Mouse (Mus musculus): ENCODE results near the gene Gnaz.

Gene Gnaz

GRCm38 (mm10) chr10:74969266-74969665, 2.3 kb downstream of the Gnaz start:
- no peak for DNase-seq (ENCODE audit: low spot score)

DNA sequence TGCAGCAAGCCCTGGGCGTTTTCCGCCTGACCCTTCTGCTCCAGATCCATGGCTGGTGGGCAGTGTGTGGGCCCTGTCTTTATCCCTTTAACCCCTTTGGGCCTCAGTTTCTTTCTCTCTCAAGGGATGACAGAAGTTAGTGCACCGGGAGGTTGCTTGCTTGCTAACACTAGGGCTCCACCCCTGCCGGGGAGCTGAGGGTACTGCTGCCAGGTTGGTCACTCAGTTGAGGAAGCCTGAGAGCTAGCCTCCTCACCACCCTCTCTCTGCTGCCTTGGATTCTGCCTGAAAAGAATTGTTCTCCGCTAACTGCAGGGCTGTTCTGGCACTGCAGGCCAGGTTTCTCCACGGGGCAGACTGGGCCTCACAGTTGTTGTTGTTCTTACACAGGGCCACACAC, 6.0 kb downstream of the Gnaz start:
- no peak for DNase-seq (ENCODE audit: low spot score)

DNA sequence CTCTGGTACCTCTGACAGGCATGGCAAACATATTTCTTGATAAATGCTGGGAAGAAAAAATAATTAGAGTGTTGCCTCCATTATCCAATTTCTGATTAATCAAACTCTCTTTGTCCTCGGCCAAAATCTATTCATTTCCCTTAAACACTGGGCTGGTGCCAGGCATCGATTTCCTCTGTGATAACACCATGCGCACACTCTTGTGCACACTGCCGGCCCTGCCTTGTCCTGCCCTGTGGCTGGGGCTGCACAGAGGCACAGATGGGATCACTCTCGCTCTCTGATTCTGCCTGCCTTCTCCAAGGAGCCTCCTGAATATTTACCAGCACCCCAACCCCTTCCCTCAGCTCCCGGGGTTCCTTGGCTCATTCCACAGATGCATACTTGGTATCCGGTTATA, 8.6 kb downstream of the Gnaz start:
- no peak for DNase-seq (ENCODE audit: low spot score)

- DNase-seq (ENCODE audit: low spot score), result no peak
These were observed 9.5 kb downstream of the Gnaz start for GRCm38 (mm10) chr10:74976429-74976828.

GRCm38 (mm10) chr10:74978056-74978455, 11.1 kb downstream of the Gnaz start:
- DNase-seq (ENCODE audit: low spot score), result no peak

- DNase-seq (ENCODE audit: low spot score), result no peak
These were observed 14.2 kb downstream of the Gnaz start for GRCm38 (mm10) chr10:74981159-74981558.

DNA sequence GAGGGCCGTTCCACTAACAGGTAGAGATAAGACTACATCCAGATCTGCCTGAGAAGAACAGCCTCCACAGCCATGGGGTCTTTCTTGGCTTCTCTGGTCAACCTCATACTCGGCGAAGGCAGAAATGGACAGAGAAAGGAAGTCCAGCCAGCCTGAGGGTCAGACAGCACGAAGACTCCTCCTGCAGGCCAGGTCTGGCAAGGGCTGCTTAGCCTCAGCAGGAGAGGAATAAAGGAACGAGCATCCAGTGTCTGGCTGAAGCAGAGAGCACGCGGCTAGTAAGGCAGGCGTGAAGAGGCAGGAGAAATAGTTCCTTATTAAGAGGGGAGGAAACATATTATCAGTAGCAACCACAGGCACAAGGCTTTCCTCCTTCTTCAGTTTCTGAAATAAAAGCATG, 16.2 kb downstream of the Gnaz start:
- DNase-seq (ENCODE audit: low spot score), result no peak

- DNase-seq (ENCODE audit: low spot score), result no peak
These were observed 20.9 kb downstream of the Gnaz start for GRCm38 (mm10) chr10:74987698-74988470.

DNA sequence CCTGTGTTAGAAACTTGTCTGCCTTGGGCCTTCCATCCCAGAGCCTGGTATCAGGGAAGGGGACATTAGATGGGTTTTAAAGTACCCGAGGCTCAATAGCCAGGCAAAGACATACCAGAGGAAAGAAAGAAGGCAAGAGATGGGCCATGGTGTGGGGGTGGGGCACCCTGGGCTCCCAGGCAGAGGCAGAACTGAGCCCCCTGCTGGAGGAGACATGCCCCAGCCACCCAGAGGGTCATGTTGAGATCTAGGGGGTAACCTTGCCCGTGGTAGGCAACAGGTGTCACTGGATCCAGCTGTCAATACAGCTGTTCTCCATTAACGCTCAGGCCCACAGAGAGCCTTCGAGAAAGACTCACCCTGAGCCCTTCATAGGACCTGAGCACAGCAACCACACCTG, 22.8 kb downstream of the Gnaz start:
- DNase-seq (ENCODE audit: low spot score), result no peak

GRCm38 (mm10) chr10:74990584-74991322, 23.8 kb downstream of the Gnaz start:
- no peak for DNase-seq (ENCODE audit: low spot score)

- no peak for DNase-seq (ENCODE audit: low spot score)
These were observed 27.9 kb downstream of the Gnaz start for GRCm38 (mm10) chr10:74994863-74995262.

DNA sequence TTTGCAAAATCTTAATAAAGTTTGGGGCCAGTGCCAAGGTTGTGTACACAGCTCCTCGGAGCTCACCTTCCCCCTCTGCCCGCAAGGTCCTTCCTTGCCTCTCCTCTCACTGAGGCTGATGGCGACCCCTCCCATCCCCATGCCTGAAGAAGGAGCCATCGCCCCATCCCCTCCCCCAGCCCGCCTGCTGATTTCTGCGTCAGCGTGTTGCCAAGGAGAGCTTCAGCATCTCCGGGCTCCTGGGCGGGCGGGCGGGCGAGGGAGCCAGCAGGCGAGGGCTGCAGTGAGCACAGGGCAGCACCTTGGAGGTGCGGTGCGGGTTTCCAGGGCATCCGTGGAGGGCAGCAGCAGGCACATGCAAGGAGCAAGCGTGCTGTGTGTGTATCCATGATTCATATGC, 28.4 kb downstream of the Gnaz start:
- no peak for DNase-seq (ENCODE audit: low spot score)

- no peak for DNase-seq (ENCODE audit: low spot score)
These were observed 34.4 kb downstream of the Gnaz start for GRCm38 (mm10) chr10:75001391-75001790.

DNA sequence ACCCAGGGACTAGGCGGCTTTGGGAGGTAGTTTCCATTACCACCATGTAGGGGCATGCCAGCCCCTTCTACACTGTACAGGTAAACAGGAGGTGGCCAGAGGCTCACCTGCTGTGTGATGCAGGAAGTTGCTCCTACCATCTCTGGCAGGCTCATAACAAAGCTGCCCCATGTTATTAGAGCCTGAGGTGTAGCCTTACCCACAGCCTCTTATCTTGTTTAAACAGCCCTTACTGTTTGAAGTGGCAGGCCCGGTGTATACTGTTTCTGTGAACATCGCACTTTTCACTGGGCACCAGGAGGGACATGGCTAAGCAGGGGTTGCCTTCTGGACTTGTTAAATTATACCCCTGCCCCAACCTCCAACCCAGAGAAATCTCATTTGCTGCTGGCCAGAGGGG, 37.1 kb downstream of the Gnaz start:
- no peak for DNase-seq (ENCODE audit: low spot score)

- DNase-seq (ENCODE audit: low spot score), result no peak
These were observed 40.1 kb downstream of the Gnaz start for GRCm38 (mm10) chr10:75006889-75007662.

GRCm38 (mm10) chr10:75010704-75011103, 43.7 kb downstream of the Gnaz start:
- DNase-seq (ENCODE audit: low spot score), result no peak

GRCm38 (mm10) chr10:75015465-75015864, 48.5 kb downstream of the Gnaz start:
- no peak for DNase-seq (ENCODE audit: low spot score)

DNA sequence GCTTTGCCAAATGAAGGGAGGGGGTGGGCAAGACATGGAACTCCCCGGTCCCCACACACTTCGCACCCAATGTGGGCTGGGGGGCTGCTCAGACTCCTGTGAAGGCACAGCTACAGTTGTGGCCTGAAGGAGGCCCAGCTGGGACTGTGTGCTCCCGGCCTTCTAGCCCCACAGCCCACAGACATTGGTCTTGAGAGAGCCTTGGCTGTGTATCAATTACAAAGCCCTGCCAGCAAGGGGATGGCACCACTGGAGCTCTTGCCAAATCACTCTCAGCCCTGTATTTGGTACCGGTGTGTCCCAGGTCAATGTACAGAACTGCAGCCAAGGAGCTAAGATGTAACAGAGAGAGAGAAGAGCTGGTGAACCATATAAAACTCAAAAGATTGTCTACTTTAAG, 49.5 kb downstream of the Gnaz start:
- no peak for DNase-seq (ENCODE audit: low spot score)

DNA sequence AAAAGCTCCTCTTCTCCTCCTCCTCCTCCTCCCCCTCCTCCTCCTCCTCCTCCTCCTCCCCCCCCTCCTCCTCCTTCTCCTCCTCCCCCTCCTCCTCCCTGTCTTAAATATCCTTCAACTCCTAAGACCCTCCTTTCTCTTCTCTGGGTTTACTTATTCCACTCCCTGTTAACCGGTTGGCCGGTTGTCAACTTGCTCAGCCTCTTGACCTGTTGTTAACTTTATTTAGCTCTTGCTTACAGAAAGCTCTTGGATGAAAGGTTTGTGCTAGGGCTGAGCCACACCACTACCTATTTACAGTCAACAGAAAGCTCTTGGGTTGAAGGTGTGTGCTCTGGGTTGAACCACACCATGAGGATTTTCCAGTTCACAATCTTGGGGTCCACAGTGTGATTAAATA, 53.3 kb downstream of the Gnaz start:
- DNase-seq (ENCODE audit: low spot score), result no peak

GRCm38 (mm10) chr10:75021138-75021537, 54.2 kb downstream of the Gnaz start:
- peak; percentile 19 for DNase-seq (ENCODE audit: low spot score)

GRCm38 (mm10) chr10:75026491-75026890, 59.5 kb downstream of the Gnaz start:
- no peak for DNase-seq (ENCODE audit: low spot score)

GRCm38 (mm10) chr10:75028743-75029142, 61.8 kb downstream of the Gnaz start:
- DNase-seq (ENCODE audit: low spot score), result no peak

- DNase-seq (ENCODE audit: low spot score), result no peak
These were observed 62.7 kb downstream of the Gnaz start for GRCm38 (mm10) chr10:75029677-75030076.
